Mouse (Mus musculus): ENCODE results near the gene Qser1. TPM values are rescaled to one million over a fixed set of nuclear protein-coding genes. Genes with fewer than 3 reads are reported as not detected.

Qser1 gene
- total RNA-seq (2023) = 12.0 TPM

DNA sequence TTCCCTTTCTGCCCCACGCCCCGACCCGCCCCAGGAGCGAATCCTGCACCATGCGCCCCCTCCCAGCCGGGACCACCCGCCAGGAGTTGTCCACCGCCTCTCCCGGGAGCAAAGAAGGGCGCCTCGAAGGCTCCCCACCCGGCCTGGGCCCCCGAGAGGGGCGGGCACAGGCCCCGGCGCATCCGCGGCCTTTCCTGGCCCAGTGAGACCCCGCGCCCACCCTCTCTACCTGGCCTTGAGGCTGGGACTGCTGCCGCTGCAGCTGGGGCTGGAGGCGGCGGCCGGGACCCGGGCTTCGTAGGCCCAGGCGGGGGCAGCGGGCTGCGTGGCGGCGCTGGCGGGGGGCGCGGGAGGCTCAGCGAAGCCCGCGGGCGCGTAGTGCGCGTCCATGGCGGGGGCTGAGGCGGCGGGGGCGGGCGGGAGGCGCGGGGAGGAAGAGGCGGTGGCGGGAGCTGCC, at the start of gene Qser1:
TSS of gene Qser1 (minus strand) at position 390 of the 457 bp plus-strand sequence.

DNA sequence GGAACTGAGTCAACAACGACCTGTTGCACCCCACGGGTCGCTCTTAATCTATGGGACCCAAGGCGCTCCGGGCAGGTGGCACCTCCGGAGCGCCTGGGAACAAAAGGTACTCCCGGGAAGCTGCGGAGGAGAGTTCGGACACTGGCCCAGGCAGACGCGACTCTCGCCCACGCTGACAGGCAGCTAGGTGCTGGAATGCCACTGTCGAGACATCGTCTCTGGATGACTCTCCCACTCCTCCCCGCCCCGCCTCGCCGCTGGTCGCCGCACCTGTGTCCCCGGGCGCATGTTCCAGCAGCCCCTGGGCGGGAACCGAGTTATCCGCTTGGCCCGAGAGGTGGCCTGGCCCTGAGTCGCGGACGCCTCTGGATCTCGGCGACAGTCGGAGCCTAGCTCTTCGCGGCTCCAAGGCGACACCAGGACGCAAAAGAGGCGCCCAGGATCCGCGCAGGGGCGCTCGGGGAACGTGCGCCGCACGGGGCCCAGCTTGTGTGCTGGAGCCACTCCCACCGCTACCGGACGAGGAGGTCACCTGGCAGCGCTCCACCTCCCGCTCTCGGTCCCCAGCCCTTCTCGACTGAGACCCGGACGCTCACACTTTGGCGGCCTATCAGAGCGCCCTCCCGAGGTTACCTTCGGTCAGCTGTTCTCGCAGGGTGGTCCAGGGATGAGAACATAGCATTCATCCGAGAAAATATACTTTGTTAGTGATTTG, 32.9 kb upstream of the Qser1 start, which contains the start of gene Prrg4:
TSS of gene Prrg4 (minus strand) at position 601 of the 715 bp plus-strand sequence.

GRCm38 (mm10) chr2:104742741-104743064, 73.9 kb downstream of the Qser1 start, which contains the start of gene Depdc7:
Gene Depdc7, minus strand, starts transcription at chr2:104742878.

GRCm38 (mm10) chr2:104716279-104716678, 100.3 kb downstream of the Qser1 start, which contains the start of gene Pin1rt1:
Gene Pin1rt1, minus strand, starts transcription at chr2:104716379.

DNA sequence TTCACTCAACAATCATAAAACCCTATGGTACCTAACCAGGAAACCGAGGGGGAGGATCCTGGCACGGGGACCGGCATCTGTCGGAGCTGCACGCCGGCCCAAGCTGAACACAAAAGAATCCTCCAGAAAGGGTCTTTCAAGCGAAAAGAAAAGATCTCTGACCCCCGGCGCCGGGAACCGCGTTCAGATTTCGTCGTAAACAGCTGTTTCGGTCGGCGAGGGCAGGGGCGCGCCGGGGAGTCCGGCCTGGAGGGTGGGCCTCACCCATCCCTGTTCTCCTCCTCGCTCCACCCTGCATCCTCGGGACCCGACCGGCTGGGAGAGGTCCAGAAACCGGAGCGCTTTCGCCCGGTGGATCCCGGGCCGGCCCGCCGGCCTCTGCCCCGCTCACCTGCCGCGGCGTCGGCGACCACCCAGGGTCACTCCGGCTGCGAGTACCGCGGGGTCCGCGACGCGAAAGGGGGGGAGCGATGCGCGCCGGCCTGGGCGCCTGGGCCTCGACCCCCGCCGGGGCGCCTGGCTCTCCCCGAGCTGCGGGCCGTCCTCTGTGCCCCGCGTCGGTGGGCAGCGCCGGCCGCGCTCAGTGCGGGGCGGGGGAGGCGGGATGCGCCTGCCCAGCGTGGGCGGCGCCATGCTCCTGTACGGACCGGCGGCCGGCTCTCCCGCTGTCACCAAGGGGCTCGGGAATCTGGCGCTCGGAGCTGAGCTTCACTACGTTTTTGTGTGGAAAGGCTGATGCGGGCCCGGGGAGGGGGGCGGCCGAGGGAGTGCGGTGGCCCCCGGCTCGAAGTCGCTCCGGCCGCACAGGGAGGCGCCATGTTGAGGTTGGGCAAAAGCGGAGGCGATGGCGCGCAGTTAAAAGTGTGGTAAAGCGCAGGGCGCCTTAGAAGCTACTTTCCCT, 104.7 kb downstream of the Qser1 start, which contains the start of gene Tcp11l1:
TSS of gene Tcp11l1 (minus strand) at position 585 of the 901 bp plus-strand sequence.

Other genes with a start within 250 kb of the Qser1 start
- gene Cstf3, start 226.2 kb downstream of the Qser1 start, total RNA-seq (2023) = 53.2 TPM
- gene Tcp11l1, start 104.6 kb downstream of the Qser1 start, total RNA-seq (2023) = 2.1 TPM
- gene Pin1rt1, start 100.4 kb downstream of the Qser1 start, total RNA-seq (2023) = not detected
- gene Depdc7, start 73.9 kb downstream of the Qser1 start, total RNA-seq (2023) = not detected
- 2.8 TPM for gene Prrg4, start 33.1 kb upstream of the Qser1 start, total RNA-seq (2023)
- not detected for gene Ccdc73, start 51.0 kb upstream of the Qser1 start, total RNA-seq (2023)
- gene Eif3m, start 200.3 kb upstream of the Qser1 start, total RNA-seq (2023) = 153 TPM

Data from CD4-positive naive resting alpha-beta T cell, adult 76 days (primary cell).